Mouse (Mus musculus) heart, adult 11 months (tissue): ENCODE data around the gene Cpn2.
A peak's percentile ranks its signal among the peaks of the same experiment; 100 is the strongest.

Experiments
- DNase-seq: peaks from one replicate; pipeline ENCODE4 v3.0.0; 2022

Cpn2 gene

GRCm38 (mm10) chr16:30278406-30278805 is 11.1 kb upstream of the Cpn2 start:
- DNase-seq, result no peak

DNA sequence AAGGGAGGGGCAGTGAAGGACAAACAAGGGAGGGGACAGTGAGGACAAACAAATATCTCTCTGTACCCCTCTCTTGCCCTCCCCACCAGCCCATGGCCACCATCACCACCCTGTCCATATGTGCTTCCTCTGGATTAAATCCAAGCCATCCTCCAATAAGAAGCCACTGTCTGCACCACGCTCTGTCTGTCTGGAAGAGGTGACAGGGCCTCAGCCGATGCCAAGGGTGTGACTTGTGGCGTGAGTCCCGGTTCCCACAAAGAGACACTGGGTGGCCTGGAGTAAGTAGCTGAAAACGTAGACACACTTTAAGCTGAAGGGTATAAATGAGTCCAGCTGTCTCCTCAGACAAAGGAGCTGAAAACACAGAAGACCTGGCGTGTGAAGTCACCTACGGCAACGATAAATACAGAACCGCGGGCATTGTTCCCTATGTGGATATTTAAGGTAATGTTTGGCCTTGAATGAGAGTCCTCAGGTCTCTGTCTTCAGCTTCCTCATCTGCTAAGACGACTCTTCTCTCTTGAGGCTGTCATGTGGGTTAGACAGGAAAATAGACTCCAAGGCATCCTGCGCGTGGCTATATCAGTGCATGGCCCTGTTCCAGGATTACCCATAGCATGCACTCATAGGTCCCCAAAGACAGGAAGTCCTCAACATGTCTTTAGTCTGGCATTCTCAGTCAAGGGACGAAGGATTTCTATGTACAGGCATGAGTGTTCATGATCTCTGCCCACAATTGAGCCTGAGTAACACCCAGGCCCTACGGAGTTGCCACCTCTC is 8.4 kb upstream of the Cpn2 start:
- no peak for DNase-seq

DNA sequence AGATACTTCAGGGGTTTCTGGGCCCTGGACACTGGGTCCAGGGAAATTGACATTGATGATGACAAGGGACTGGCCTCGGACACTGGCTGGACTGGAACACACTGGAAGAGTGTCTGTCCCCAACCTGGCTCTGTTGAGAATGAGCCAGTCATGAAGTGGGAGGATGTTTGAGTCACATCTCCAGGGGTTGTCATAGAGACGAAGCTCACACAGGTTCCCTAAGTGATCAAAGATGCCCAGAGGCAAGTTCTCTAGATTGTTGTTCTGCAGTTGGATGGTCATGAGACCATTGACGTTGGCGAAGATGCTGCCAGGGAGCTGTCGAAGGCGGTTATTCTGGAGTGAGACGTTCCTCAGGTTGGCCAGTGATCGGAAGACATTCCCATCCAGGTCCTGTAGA is 5.8 kb upstream of the Cpn2 start:
- no peak for DNase-seq

DNA sequence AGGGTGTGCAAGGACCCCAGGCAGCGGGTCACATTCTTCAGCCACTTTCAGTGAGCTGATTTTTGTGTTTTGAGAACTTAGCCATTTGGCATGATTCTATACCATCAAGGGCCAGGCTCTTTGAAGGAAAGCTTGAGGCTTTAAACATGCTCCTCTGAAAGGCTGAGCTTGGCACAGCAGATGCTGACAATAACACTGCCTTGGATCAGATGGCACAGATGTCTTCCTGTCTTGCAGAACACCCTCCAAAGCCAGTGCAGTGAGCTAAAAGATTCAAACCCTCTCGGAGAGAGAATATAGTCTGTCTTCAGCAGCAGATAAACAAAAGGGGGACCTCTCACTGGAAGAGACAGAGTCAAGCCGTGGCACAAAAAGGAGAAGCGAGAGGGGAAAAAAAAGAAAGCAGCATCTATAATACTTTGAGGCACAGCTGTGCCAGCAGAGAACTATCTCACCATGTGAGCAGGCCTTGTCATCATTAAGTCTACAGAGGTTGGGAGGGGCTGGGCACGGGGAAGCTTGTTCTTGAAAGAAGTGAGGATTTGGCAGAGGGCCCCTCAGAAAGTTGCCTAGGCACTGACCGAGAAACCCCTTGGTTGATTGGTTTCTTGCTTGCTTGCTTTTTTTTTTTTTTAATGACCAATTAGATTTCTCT is 4.8 kb upstream of the Cpn2 start:
- DNase-seq, result no peak

DNA sequence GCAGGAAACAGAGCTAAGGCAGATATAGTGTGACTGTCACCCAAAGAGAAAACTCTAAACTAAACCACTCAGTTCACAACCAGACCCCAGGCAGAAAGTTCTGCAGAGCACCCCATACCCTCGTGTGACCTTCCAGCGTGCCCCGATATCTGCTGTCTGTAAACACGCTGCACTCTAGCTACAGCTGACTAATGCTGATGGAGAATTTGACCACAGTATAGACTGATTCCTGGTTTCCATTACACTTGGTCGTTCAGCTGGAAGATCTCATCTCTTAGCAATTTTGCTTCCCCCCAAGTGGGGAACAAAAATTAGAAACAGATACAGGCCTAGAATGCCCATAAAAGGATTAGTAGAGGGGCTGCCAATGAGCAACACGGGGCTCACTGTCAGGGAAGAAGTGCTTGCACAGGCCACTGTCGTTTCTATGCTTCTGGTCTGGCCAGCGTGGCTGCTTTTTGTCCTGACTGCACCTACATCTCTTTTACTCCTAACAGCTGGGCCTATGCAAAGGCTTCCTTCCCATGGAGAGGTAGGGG is 4.0 kb upstream of the Cpn2 start:
- no peak for DNase-seq

GRCm38 (mm10) chr16:30266561-30266960 is 738 bp downstream of the Cpn2 start:
- no peak for DNase-seq

DNA sequence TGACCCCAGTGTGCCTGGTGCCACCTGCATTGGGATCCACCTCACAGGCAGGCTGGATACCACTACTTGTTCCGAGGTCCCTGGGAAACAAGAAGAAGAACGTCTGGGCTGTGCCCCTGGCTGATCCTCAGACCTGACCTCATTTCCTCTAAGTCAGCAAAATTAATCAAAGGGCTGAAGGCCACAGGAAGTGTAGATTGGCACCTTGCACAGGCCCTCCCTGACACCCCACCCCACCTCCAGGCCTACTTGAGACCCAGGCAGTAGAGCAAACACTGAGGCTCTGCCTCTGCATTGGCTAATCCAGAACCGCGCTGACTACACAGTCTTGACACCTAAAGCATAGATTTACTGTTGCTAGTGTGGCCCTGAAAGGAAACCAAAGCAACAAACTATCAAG is 1.7 kb downstream of the Cpn2 start:
- DNase-seq, result no peak

GRCm38 (mm10) chr16:30263156-30263555 is 4.1 kb downstream of the Cpn2 start:
- DNase-seq, result no peak

- no peak for DNase-seq
Observed at GRCm38 (mm10) chr16:30262664-30263063, 4.6 kb downstream of the Cpn2 start.

GRCm38 (mm10) chr16:30262157-30262556 is 5.1 kb downstream of the Cpn2 start:
- no peak for DNase-seq

- no peak for DNase-seq
Observed at GRCm38 (mm10) chr16:30261341-30261740, 6.0 kb downstream of the Cpn2 start.

DNA sequence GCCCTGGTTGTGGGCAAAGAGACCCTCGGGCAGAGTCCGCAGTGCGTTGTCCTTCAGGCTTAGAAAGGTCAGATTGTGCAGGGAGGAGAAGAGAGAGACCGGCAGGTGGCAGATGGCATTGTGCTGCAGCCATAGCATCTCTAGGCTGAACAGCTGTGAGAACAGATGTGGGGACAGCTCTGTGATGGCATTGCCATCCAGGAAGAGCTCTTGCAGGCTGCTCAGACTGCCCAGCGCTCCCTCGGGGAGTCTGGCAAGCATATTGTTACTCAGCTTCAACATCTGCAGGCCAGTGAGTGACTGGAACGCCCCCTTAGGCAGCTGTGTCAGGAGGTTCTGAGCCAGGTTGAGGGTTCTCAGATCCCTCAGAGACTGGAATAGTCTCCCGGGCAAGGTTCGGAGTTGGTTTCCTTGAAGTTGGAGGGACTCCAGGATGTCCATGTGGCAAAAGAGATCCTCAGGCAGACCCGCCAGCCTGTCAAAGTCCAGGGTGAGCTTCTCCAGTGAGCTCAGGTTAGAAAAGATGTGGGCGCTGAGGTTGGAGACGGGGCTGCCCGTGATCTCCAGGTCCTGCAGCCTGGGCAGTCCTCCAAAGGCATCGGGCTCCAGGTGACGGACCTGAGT is 7.2 kb downstream of the Cpn2 start:
- DNase-seq, result no peak

DNA sequence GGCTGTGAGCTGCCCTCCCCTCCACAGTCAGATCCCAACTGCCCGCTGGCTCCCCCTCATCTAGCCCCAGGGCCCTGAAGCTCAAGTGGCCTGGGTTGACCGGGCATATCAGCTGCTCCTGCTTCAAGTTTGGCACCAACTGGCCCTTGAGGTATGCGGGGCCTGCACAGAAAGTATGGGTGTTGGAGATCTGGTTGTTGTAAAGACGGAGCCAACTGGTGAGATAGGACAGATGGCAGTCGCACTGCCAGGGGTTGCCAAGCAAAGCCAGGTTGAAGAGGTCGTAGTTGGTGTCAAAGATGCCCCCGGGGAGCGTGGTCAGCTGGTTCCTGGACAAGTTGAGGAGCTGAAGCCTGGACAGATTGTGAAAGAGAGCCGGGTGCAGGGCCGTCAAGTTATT is 7.9 kb downstream of the Cpn2 start:
- DNase-seq, result peak; percentile 98

DNA sequence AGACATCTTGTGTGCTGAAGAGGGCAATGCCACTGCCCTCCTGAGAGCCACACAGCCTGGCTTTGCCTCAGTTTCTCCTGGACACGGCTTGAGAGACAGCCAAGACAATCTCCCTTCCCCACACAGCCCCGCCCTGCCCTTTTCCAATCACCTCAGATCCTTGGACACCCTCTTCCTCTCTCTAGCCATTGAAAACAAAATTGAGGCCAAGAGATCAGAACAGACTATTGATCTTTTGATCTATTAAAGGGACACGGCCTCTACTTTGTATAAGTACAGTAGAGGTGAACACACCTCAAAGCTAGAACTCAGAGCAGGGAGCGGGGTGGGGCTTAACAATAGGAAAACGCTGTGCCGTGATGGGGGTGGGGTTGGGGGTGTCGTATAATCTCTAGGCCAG is 8.9 kb downstream of the Cpn2 start:
- DNase-seq, result no peak

- DNase-seq, result peak; percentile 87
Observed at GRCm38 (mm10) chr16:30257718-30258117, 9.6 kb downstream of the Cpn2 start.

DNA sequence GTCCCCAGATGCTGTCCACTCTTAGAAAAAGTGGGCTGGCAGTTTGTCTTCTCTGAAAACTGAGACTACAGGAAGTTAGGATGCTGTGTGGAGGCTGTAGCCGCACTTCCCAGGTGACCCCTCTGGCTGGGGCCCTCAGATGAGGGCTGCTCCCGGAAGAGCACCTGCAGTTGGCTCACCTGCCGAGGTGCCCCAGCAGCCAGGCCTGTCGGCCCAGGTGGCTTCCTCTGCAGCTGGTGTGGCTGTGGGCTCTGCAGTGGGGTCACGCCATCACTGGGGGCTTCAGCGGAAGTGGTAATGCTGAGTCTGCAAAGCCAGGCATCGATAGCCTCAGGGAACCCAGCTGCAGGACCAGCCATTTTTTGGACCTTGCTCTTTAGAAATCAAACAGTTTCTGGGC is 12.2 kb downstream of the Cpn2 start:
- DNase-seq, result no peak

DNA sequence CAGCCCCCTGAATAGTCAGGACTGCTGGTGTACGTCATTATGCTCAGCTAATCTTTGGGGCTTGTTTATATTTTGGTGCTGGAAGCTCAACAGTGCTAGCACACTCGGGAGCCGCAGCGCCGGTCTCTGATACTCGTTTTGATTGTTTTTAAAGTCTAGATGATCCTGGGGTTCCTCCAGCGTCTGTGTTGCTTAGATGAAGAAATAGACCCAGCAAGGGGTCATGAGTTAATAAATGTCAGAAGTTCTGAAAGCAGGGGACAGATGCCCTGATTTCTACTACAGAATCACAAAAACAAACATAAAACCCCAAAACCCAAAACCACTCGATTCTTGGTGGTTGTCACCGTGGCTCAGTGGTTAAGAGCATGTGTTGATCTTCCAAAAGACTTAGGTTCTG is 13.4 kb downstream of the Cpn2 start:
- DNase-seq, result no peak

DNA sequence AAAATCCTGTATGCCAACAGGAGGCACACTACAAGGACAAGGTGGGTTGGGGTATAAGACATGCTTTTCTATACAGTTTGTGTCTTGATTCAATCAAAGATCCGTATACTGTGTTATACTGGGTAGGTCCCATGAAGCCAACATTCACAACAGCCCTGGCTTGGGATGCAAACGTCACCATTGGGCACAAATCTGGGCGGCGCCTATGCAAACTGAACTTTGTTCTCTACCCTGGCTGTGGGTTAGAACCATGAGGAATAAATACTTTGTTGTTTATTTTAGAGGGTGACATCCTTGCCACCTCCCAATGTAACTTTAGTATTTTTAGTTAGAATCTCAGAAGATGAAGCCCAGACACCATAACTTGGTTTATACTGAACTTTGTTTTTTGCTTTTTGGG is 13.9 kb downstream of the Cpn2 start:
- no peak for DNase-seq

GRCm38 (mm10) chr16:30252003-30252418 is 15.3 kb downstream of the Cpn2 start:
- DNase-seq, result peak; percentile 97

GRCm38 (mm10) chr16:30244037-30244700 is 23.1 kb downstream of the Cpn2 start:
- DNase-seq, result no peak

DNA sequence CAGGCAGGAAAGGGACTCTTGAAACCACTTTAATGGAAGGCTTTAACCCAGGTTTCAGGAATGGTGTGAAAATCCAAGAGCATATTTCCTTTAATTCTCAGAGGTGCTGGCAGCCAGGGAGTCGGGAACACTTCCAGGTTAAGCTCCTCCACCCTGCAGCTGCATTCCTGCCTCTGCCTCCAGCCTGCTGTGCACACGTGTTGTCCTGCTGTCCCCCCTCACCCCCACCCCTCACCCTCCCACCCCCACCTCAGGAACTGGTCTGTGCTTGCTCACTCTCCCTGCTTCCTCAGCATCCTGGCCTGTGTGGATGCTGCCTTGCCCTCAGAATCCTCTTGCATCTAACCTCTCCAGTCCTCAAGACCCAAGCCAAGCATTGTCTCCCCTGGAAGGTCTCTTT is 25.7 kb downstream of the Cpn2 start:
- no peak for DNase-seq

GRCm38 (mm10) chr16:30238791-30239190 is 28.5 kb downstream of the Cpn2 start:
- no peak for DNase-seq

- peak; percentile 96 for DNase-seq
Observed at GRCm38 (mm10) chr16:30236091-30236699, 31.1 kb downstream of the Cpn2 start.
